Mouse (Mus musculus) olfactory bulb, adult 2 months (tissue): ENCODE results near the gene Ggt6. TPM values are rescaled to one million over a fixed set of nuclear protein-coding genes. Genes with fewer than 3 reads are reported as not detected.

Source experiments
- H3K27ac ChIP-seq: fragments of 200-500 bp; 2 replicates; pipeline ENCODE4 v1.5.1; 2012; ENCODE audit warnings: low read depth, low read length; ENCODE audit not compliant: insufficient read depth
- H3K4me1 ChIP-seq: fragments of 200-500 bp; 2 replicates; pipeline ENCODE4 v1.6.1; 2012; ENCODE audit warnings: low read length; ENCODE audit not compliant: control insufficient read depth, insufficient read depth
- H3K4me3 ChIP-seq: fragments of 200-500 bp; 2 replicates; pipeline ENCODE4 v1.5.1; 2012; ENCODE audit warnings: mild to moderate bottlenecking, low read depth, low read length, moderate library complexity; ENCODE audit not compliant: insufficient read depth
- CTCF ChIP-seq: fragments of 200-500 bp; IDR thresholded peaks from 2 replicates; pipeline ENCODE4 v1.5.1; 2012; ENCODE audit warnings: low read depth, mild to moderate bottlenecking, low read length, moderate library complexity; ENCODE audit not compliant: insufficient read depth
- POLR2A ChIP-seq: fragments of 200-500 bp; IDR thresholded peaks from 2 replicates; pipeline ENCODE4 v1.6.1; 2012; ENCODE audit warnings: mild to moderate bottlenecking, low read depth, low read length, moderate library complexity; ENCODE audit not compliant: insufficient read depth
- WGBS: fragments of 180-500 bp; shearing (Covaris S2); methylation state at CpG from one replicate; pipeline ENCODE4 v1.1.7; 2018; 5-methylcytosine and 5-hydroxymethylcytosine counted together
- polyA plus RNA-seq: library from polyadenylated mRNA; stranded (reverse); fragments of >200 nt; gene quantifications from 2 replicates; pipeline ENCODE4 v1.2.4, GENCODE M21; 2012; ENCODE audit warnings: low replicate concordance; ENCODE audit not compliant: missing spikeins, insufficient read depth, insufficient read length

Gene Ggt6
- polyA plus RNA-seq, 1 experiment = not detected

DNA sequence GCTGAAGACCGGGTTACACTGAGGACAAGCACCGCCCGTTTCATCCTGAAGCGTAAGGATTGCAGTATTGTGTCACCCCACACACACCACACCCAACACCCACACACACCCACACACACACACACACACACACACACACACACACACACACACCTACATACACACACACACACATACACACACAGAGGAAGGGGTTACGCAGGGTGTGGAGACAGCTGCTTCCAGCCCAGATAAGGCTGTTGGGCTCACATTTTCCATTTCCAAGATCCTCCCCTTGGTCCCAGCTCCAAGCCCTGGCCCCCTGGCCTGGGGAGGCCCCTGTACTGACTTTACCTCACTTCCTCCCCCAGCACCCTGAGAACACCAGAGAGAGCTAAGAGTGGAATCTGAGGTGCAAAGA lies 18.7 kb upstream of the Ggt6 start:
- H3K4me3 ChIP-seq = no peak overlapping the region
- H3K27ac ChIP-seq = no peak overlapping the region
- no peak for TF ChIP-seq POLR2A
- TF ChIP-seq CTCF = no peak
- H3K4me1 ChIP-seq = peaks cover 3% of the 10 kb centered on the region; the same call in 1 of the 2 replicates
- 92% methylated on average over 5 of the region's 5 CpGs for WGBS

DNA sequence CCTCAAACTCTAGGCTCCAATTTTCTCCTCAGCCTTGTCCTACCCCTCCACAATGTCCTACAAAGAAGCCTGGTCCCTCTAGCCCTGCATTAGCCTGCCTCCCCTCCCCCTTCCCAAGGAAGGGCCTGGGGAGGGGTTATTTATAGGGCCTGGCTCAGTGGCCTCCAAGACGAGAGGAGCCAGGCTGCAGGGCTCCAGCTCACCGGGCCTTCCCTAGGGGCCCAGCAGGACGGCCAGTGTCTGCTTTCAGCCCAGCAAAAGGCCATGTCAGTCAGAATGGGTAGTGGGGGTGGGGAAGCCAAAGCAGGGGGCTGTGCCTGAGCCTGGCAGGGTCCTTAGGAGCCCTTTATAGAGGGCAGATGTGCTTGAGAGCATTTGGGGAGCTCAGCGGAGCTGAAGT lies 17.9 kb upstream of the Ggt6 start:
- Histone ChIP-seq H3K4me3 (no peak overlapping the region), H3K27ac (no peak overlapping the region), H3K4me1 (peaks cover 3% of the 10 kb centered on the region; the same call in 1 of the 2 replicates)
- WGBS = 56% methylated on average over 4 of the region's 4 CpGs
- TF ChIP-seq CTCF (no peak), POLR2A (no peak)

DNA sequence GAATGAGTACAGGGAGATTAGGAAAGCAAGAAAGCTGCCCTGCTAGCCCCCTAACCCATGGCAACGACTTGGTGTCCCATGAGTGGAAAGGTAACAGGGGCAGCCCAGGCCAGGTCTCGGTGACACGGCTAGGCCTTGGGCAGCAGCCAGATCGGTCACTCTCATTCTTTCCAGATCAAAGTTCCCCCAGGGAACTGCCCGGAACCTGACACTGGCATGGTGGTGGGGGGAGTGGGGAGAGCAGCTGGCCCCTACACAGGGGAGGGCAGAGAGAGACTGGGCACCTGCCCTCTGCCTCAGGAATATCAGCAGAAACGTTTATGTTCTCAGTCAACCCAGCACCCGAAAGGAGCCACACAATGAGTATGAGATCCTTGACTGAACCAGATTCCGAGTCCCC lies 17.1 kb upstream of the Ggt6 start:
- WGBS = 69% methylated on average over 8 of the region's 8 CpGs

DNA sequence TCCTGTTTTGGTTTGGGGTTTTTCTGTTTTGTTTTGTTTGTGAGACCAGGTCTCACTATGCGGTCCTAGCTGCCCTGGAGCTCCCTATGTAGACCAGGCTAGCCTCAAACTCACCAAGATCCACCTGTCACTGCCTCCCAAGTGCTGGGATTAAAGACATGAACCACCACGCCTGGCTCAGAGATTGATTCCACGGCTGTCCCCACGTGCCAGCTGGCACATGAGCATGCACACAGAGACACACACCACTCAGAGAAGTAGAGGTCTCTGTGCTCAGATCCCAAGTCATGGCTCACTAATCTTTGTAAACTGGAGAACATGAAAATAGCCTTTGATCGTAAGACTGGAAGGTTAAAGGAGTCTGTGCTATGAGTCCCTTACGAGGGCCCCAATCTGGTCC lies 16.3 kb upstream of the Ggt6 start:
- Histone ChIP-seq H3K4me1 (peaks cover 3% of the 10 kb centered on the region; the same call in 1 of the 2 replicates), H3K4me3 (no peak overlapping the region), H3K27ac (no peak overlapping the region)
- WGBS = 96% methylated on average over 6 of the region's 6 CpGs
- TF ChIP-seq POLR2A (no peak), CTCF (no peak)

More for the DNA sequence above, 17.1 kb upstream of the Ggt6 start:
- Histone ChIP-seq H3K27ac (no peak overlapping the region), H3K4me3 (no peak overlapping the region), H3K4me1 (peaks cover 3% of the 10 kb centered on the region; the same call in 1 of the 2 replicates)
- TF ChIP-seq POLR2A (no peak), CTCF (no peak)

- TF ChIP-seq POLR2A = no peak
- TF ChIP-seq CTCF = no peak
Observed at GRCm38 (mm10) chr11:72420460-72421122, 14.7 kb upstream of the Ggt6 start.

GRCm38 (mm10) chr11:72421518-72422278 lies 13.6 kb upstream of the Ggt6 start:
- no peak overlapping the region for H3K4me3 ChIP-seq
- H3K4me1 ChIP-seq = peaks cover 3% of the 10 kb centered on the region; the same call in 1 of the 2 replicates
- WGBS = 97% methylated on average over 11 of the region's 11 CpGs
- TF ChIP-seq CTCF (no peak), POLR2A (no peak)
- no peak overlapping the region for H3K27ac ChIP-seq

More at GRCm38 (mm10) chr11:72420460-72421122, 14.7 kb upstream of the Ggt6 start:
- Histone ChIP-seq H3K4me1 (peaks cover 3% of the 10 kb centered on the region; the same call in 1 of the 2 replicates), H3K4me3 (no peak overlapping the region), H3K27ac (no peak overlapping the region)
- 90% methylated on average over 6 of the region's 6 CpGs for WGBS

GRCm38 (mm10) chr11:72423686-72424085 lies 11.6 kb upstream of the Ggt6 start:
- TF ChIP-seq CTCF (no peak), POLR2A (no peak)
- WGBS = 93% methylated on average over 4 of the region's 4 CpGs
- H3K4me1 ChIP-seq = no peaks in the 10 kb centered on the region
- H3K4me3 ChIP-seq = no peak overlapping the region
- H3K27ac ChIP-seq = no peak overlapping the region

- H3K4me3 ChIP-seq = no peak overlapping the region
- H3K4me1 ChIP-seq = no peaks in the 10 kb centered on the region
- no peak for TF ChIP-seq POLR2A
- no peak for TF ChIP-seq CTCF
- no peak overlapping the region for H3K27ac ChIP-seq
Observed at GRCm38 (mm10) chr11:72425201-72425600, 10.1 kb upstream of the Ggt6 start.

- Histone ChIP-seq H3K4me1 (no peaks in the 10 kb centered on the region), H3K27ac (no peak overlapping the region), H3K4me3 (no peak overlapping the region)
- TF ChIP-seq CTCF = no peak
- no peak for TF ChIP-seq POLR2A
Observed at GRCm38 (mm10) chr11:72426884-72427283, 8.4 kb upstream of the Ggt6 start.

DNA sequence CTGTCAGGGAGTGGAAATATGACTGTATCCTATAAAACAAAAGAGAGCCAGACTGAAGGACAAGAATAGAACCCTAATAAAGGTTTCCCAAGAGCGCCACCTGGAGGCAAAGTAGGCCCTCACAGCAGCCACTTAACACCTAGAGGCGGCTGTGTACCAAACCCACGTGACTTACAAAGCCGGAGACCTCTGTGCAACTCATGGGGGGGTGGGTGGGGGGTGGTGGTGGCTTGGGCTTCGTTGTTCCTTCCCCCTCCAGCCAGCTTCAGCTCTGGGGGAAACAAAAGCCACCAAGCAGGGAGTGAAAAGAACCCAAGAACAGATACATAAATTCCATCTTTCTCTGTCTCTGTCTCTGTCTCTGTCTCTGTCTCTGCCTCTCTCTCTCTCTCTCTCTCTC lies 6.6 kb upstream of the Ggt6 start:
- Histone ChIP-seq H3K4me1 (no peaks in the 10 kb centered on the region), H3K4me3 (no peak overlapping the region), H3K27ac (no peak overlapping the region)
- WGBS = 0% methylated on average over 5 of the region's 5 CpGs
- TF ChIP-seq CTCF (no peak), POLR2A (no peak)
